In genomic region chr15:101364425-101364824, GRCm38 (mm10) we compare ENCODE assay signal across 19 mouse cellular contexts. TPM values are rescaled to one million over a fixed set of nuclear protein-coding genes. Genes with fewer than 3 reads are reported as not detected.
DNase-seq lines count a peak whose midpoint lies in the region; ATAC-seq lines count a peak whose summit lies in the region.
"Had no signal": no experiment of that assay in that cellular context is flagged by ENCODE, and none has a peak within 500 bp of the region (broad histone marks: within the 10 kb centered on the region; RNA-seq: fewer than 3 reads in every experiment).

No protein-coding gene starts in this region.

- intact Hi-C loops in heart, postnatal 10 days (cut with DNase I): no loop called here

- 0 out of 2 replicates have a peak, but pooled peaks have one; percentile 8 for ATAC-seq in monocyte, adult 5-6 weeks (replicated peaks; ENCODE audit: insufficient number of reproducible peaks, low FRiP score, low TSS enrichment, poor library complexity, severe bottlenecking)
- ATAC-seq: forebrain, embryonic 15.5 days; midbrain, embryonic 13.5 days had no signal

- DNase-seq in kidney, adult 8-10 months: peak; percentile 38 to 52
- no peak for DNase-seq in kidney, postnatal 14 days
- DNase-seq in lung, adult 18-20 months: peak; percentile 74 to 82
- peak; percentile 55 for DNase-seq in lung, postnatal 10 days
- DNase-seq in thymus, postnatal 14 days: no peak
- no peak for DNase-seq in heart, postnatal 10 days
- no peak for DNase-seq in Muller cell, postnatal 12 days (ENCODE audit: inconsistent ontology term)
- DNase-seq: adrenal gland, adult 8-10 months; cerebellum, adult 8-10 months; cerebellum, postnatal 36 days; gastrocnemius, adult 2 months; gastrocnemius, postnatal 36 days; heart, postnatal 4 days; spleen, adult 18-20 months had no signal

RNA-seq across cellular contexts. Expression of gene Krt80, which starts 5.5 kb away (rescaled TPM):
- total RNA-seq in monocyte, adult 5-6 weeks (2017): 124 to 181 TPM (median 163 TPM) in 3 replicates
- total RNA-seq in heart, postnatal 10 days (2021): 1 to 10 TPM; 1.7 to 2.2 TPM
- total RNA-seq: CH12.LX had no signal

RNA-seq across cellular contexts. Expression of gene Krt7, which starts 46.4 kb away (rescaled TPM):
- 3.0 to 8.2 TPM (median 4.9 TPM) in 3 replicates for total RNA-seq in monocyte, adult 5-6 weeks (2017)
- total RNA-seq in heart, postnatal 10 days (2021): 1 to 10 TPM; 3.8 to 4.5 TPM
- total RNA-seq: gastrocnemius, adult 2 months; layer of hippocampus, postnatal 25 days had no signal

Comparison
In these comparisons a context has a peak if more than half of its experiments do, and no peak if none do; other contexts are left out.
1. DNase-seq: peak in kidney, adult 8-10 months (2 of 2), lung, adult 18-20 months (2 of 2) and lung, postnatal 10 days (single experiment); none in kidney, postnatal 14 days (single experiment), thymus, postnatal 14 days (single experiment), heart, postnatal 10 days (0 of 2) and Muller cell, postnatal 12 days (single experiment).
2. RNA of gene Krt80, which starts 5.5 kb away (total RNA-seq): 124 to 181 TPM in monocyte, adult 5-6 weeks; 1.7 to 2.2 TPM in heart, postnatal 10 days; every median in the first group is over 10 times any median in the second.